Mouse (Mus musculus): ENCODE measurements at regions not wholly inside any gene's neighbourhood (a gene's known extent, or its start where the extent isn't known, plus 50 kb on each side); places are given as distances from the start of the nearest gene placed in this dataset.
"Not testable (repeated sequence)": the region's sequence is repeated elsewhere in the genome, so short reads cannot be mapped to it uniquely, and the experiment has no call there.

DNA sequence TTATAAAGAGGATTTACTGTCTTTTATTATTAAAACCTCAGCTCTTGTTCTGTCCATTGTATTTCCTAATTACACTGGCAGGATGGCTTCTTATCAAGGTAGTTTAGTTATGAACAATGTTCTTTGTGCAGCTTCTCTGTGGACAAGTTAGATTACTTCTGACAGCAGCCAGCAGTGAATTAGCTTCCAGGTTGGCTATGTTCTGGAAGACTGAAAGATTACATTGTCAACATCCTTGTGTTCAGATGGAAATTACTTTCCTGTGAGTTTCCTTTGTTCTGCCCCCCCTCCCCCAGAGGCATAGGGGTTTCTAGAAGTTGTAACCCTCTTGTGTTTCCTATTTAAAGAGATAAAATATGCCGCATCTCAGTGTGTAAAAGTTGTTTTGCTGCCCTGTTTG is 846.1 kb downstream of the Car8 start:
- no peak for DNase-seq

DNA sequence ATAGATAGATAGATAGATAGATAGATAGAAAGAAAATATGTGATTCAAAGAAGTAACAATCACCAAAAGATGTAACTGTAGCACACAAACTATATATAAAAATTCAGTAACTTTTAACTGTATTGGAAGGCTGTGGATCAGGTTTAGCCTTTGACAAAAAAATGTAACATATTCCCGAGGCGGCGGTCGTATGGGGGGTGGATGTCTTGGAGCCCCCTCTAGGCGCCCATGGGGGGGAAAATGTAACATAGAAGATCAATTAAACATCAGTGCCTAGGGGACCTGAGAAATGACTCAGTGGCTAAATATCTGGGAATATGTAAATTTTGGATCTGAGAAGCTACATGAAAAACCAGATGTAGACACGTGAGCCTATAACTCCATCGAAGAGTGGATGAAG is 847.2 kb downstream of the Car8 start:
- no peak for DNase-seq

DNA sequence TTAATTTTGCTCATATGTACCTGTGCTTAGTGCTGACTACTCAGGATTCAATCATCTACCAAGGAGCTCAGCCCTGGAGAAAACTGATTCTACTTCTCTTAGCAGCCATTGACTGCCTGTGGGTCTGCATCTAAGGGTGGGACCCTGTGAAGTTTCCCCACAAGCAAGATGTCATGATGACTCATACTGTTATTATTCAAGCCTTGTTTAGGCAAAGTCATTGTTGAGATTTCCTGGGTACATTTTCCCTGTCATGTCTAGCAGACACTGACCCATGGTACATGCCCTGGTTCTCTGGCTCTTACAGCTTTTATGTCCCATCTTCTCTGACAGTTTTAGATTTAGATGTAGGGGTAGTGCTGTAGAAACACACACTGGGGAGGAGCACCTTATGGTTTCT is 853.8 kb downstream of the Car8 start:
- DNase-seq: no peak

DNA sequence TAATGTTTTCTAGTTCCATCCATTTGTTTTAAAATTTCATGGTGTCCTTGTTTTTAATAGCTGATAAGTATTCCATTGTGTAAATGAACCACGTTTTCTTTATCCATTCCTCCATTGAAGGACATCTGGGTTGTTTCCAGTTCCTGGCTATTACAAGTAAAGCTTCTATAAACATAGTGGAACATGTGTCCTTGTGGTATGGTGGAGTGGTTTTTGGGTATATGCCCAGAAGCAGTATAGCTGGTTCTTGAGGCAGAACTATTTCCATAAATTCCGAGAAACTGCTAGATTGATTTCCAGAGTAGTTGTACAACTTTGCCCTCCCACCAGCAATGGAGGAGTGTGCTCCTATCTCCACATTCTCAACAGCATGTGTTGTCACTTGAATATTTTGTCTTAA is 858.8 kb downstream of the Car8 start:
- DNase-seq: no peak

DNA sequence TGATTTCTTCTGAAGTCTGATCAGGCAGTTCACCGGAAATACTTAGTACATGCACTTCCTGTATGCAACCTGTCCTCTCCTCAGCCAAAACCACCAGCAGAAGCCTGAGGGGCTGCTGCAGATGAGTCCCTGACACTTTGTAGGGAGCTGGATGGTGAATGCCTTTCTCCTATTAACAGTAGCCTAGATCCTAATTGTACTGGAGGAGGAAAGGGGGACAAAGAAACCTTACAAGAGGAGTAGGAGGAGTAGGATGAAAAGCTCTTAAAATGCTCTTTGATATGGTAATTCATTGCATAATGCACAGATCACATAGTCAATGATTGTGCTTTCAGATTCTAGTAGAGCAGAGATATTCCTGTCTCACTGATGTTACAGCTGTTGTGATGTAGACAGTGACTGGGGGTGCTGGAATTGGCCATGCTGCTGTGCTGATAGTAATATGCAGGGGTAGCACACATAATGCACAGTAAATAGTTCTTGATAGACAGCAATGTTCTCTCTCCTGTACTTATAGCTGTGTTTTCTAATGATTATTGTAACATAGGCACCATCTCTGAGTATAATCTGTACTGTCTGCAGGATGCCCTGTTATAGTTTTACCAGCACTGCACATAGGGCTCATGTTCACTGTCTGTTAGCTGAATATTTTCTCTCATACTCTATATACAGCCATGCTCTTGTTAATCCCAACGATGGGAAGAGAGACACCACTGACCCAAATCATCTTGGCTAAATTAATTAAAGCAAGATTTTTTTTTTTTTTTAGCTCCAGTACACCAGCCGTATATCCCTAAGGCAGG is 874.4 kb downstream of the Car8 start:
- no peak for DNase-seq

- DNase-seq: no peak
Observed at GRCm38 (mm10) chr4:7363508-7363907, 875.3 kb downstream of the Car8 start.

- DNase-seq: no peak
Observed at GRCm38 (mm10) chr4:7356202-7356601, 882.6 kb downstream of the Car8 start.

- no peak for DNase-seq
Observed at GRCm38 (mm10) chr4:7347317-7347716, 891.5 kb downstream of the Car8 start.

DNA sequence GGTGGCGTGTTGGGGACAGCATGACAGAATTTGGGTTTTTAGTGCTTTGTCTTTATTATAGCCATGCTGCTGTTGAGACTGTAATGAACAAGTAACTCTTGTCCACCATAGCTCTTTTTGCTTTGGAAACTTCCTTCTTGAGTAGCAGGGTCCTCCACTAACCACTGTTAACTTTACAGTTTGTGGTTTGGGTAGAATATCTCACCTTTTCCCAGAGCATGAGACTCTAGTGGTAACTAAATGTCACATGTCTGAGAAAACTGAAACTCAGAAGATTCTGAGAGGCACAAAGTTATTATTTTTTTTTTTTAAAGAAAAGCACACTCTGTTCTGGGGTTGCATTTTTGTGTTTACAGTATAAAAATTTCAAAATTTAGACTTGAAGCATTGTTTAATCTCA is 897.7 kb downstream of the Car8 start:
- no peak for DNase-seq

- DNase-seq: no peak
Observed at GRCm38 (mm10) chr4:7314261-7314660, 924.6 kb downstream of the Car8 start.

DNA sequence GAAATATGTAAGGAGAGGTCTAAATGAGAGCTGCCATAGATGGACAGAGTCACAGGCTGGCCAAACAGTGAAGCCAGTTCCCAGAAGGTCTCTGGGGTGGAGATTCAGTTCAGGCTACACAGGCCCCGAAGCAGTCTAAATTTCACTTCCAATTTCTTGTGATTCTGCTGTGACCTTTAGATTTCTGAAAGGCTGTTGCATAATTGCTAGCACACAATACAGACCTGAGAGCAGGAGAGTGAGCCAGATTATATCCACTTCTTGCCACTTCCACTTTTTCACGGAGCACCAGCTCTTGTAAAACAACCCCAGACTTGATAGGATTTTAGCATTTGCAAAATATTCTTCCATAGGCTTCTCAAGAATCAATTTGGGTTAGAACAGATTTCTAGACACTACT is 925.6 kb downstream of the Car8 start:
- DNase-seq: no peak

- no peak for DNase-seq
Observed at GRCm38 (mm10) chr4:7312160-7312559, 926.7 kb downstream of the Car8 start.

GRCm38 (mm10) chr4:7269047-7269446 is 969.8 kb downstream of the Car8 start:
- no peak for DNase-seq

GRCm38 (mm10) chr4:7256486-7256885 is 982.4 kb downstream of the Car8 start:
- DNase-seq: no peak

DNA sequence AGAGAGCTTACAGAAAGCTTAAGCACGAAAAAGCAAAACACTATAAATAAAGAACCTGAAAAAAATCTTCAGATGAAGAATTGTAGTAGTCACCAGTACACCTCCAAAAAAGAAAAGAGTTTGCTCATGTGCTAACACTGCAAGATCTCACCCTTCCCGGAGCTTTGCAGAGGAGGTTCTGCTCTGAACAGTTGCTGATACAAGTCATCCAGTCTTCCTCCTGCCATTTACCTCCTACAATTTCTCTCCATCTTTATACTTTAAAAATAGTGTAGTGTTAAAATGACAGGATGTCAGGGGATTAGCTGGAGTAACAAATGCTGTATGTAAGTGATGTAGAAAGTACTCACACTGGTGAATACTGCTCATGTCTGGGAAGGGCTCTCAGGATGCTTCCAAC is 985.2 kb downstream of the Car8 start:
- no peak for DNase-seq

GRCm38 (mm10) chr4:7251641-7252040 is 987.2 kb downstream of the Car8 start:
- no peak for DNase-seq

GRCm38 (mm10) chr4:7247816-7248215 is 991.0 kb downstream of the Car8 start:
- DNase-seq: no peak

DNA sequence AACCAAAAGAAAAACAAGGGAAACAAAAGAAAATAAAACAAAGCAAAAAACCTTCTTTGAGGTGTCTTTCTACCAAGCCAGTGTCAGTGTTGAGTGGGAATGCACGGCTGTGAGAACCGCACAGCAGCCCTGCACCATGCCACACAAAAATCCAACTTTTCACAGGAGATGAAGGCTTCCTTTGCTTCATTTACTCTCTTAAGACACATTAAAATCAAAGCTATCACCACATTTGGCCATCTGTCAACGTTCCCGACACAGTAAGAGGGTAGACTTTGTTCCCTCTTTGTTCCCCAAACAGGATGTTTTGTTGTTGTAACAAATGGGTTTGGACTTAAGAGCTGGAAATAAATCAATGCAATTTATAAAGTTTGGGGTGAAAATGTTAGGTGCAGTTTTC is 991.6 kb downstream of the Car8 start:
- DNase-seq: no peak

DNA sequence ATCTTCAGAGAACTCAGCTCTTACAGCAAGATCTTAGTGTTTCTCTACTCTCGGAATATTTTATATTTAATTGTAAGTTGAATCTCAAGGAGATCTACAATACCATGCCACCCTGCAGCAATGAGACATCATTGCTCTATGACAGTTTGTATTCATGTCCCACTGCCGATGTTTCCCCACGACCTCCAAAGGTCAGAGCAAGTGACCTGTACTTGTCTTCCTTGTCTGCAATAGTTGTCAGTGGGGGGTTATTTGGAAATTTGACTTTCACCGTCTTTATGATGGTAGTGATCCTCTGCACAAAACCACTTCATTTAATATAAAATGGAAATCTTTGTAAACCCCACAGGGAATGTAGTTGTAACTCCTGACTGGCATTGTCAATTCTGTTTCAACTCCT is 992.0 kb downstream of the Car8 start:
- no peak for DNase-seq

DNA sequence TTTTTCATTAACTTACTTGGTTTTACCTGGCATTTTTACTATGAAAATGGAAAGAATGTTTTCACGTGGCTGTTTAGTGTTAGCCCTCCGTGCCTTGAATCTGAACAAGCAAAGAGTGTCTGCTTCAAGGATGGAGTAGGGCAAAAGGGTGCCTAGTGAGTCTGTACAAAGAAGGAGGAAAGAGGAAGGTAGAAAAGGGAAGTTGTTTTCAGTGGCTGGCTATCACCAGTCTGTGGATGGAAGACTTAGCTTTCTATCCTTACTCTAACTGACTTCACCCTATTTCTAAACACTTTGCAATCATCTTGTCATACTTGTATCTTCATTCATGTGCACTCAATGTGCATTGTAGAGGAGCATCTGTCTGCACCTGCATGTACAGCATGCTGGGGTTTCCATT is 993.2 kb downstream of the Car8 start:
- no peak for DNase-seq

- DNase-seq: no peak
Observed at GRCm38 (mm10) chr4:7237848-7238247, 1001.0 kb downstream of the Car8 start.

DNA sequence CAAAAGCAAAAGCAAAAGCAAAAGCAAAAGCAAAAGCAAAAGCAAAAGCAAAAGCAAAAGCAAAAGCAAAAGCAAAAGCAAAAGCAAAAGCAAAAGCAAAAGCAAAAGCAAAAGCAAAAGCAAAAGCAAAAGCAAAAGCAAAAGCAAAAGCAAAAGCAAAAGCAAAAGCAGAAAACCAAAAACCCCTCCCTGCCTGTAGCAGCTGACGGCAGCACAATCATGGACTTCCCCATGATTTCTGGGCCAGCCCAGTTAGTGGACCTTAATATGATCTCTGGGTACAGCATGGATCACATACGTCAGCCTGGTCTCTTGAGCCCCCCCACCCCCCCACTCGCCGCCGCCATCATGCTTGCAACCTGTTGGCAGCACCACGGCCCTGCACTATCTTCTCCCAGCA is 1004.3 kb downstream of the Car8 start:
- not testable (repeated sequence) for DNase-seq

DNA sequence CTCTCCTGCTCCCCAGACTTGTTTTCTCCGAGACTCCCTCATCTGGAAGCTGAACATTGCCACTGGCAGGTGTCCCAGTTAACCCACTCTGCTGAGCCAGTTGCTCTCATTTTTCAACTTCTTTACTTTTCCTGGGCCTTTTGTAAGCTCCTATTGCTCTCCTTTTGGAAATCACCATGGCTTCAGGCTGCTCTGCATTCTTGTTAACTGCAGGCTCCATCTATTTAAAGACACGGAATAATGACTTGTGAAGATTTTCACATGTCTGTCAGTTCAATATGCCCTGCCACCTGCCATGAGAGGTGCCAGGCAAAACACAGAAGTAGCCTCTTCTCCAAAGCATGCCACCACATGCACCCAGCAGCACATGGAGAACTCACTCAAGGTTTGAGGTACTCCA is 1009.9 kb downstream of the Car8 start:
- DNase-seq: no peak

- DNase-seq: no peak
Observed at GRCm38 (mm10) chr4:7222922-7223321, 1015.9 kb downstream of the Car8 start.

DNA sequence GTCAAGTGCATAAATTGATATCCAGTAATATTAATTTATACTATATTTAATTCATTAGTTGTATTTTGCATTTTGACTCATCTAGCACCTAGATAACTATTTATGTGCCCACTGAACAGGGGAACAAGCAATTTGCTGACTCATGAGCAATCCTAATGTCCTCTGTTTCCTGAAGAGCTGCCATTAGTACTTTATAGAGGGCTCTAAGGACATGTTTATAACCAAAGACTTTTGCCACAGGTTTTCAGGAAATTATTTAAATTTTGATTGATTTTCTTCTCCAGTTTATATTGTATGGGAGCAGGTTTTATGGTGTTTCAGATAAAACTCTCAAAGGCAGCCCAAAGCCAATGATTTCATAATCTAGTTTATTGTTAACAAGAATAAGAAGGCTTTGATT is 1018.4 kb downstream of the Car8 start:
- no peak for DNase-seq

Measured in kidney, adult 9 months (tissue).